Mouse (Mus musculus) gastrocnemius, postnatal 10 days (tissue): Measurements from ENCODE around the gene Cdc37. TPM values are rescaled to one million over a fixed set of nuclear protein-coding genes. Genes with fewer than 3 reads are reported as not detected.

Experiments
- DNase-seq: peaks from one replicate; pipeline ENCODE4 v3.0.0; 2021; ENCODE audit warnings: mixed read lengths
- total RNA-seq, 2 experiments: library from RNA; stranded (reverse); gene quantifications; 2 replicates each; pipeline ENCODE4 v1.2.3; 2021

The Cdc37 gene
- total RNA-seq, 2 experiments from 2014 or later, result 138 to 151 TPM

- DNase-seq, result no peak
Measured at GRCm38 (mm10) chr9:21167140-21168097, 17.6 kb upstream of the Cdc37 start.

GRCm38 (mm10) chr9:21166516-21166915 is 16.7 kb upstream of the Cdc37 start:
- DNase-seq, result no peak

- DNase-seq, result peak; percentile 73
Measured at GRCm38 (mm10) chr9:21165952-21166451, 16.2 kb upstream of the Cdc37 start.

GRCm38 (mm10) chr9:21165041-21165951 is 15.5 kb upstream of the Cdc37 start, which contains the start of gene Pde4a:
Gene Pde4a, plus strand, starts transcription at chr9:21165714.
- no peak for DNase-seq

GRCm38 (mm10) chr9:21164072-21164471 is 14.3 kb upstream of the Cdc37 start:
- DNase-seq, result no peak

- DNase-seq, result no peak
Measured at GRCm38 (mm10) chr9:21163086-21164050, 13.6 kb upstream of the Cdc37 start.

- DNase-seq, result peak; percentile 84
Measured at GRCm38 (mm10) chr9:21161209-21161909, 11.6 kb upstream of the Cdc37 start.

GRCm38 (mm10) chr9:21154787-21155186 is 5.0 kb upstream of the Cdc37 start:
- DNase-seq, result no peak

- DNase-seq, result no peak
Measured at GRCm38 (mm10) chr9:21153833-21154232, 4.1 kb upstream of the Cdc37 start.

GRCm38 (mm10) chr9:21153331-21153730 is 3.5 kb upstream of the Cdc37 start:
- no peak for DNase-seq

- no peak for DNase-seq
Measured at GRCm38 (mm10) chr9:21152715-21153114, 2.9 kb upstream of the Cdc37 start.

- no peak for DNase-seq
Measured at GRCm38 (mm10) chr9:21149077-21149653, 617 bp downstream of the Cdc37 start.

GRCm38 (mm10) chr9:21148427-21148826 is 1.4 kb downstream of the Cdc37 start:
- no peak for DNase-seq

GRCm38 (mm10) chr9:21146722-21147121 is 3.1 kb downstream of the Cdc37 start:
- DNase-seq, result no peak

GRCm38 (mm10) chr9:21145431-21145830 is 4.4 kb downstream of the Cdc37 start:
- DNase-seq, result no peak

- DNase-seq, result no peak
Measured at GRCm38 (mm10) chr9:21144361-21144760, 5.4 kb downstream of the Cdc37 start.

- DNase-seq, result no peak
Measured at GRCm38 (mm10) chr9:21141922-21142321, 7.9 kb downstream of the Cdc37 start.

- DNase-seq, result no peak
Measured at GRCm38 (mm10) chr9:21138386-21138785, 11.4 kb downstream of the Cdc37 start.

GRCm38 (mm10) chr9:21137229-21137628 is 12.6 kb downstream of the Cdc37 start:
- DNase-seq, result peak; percentile 64

- DNase-seq, result no peak
Measured at GRCm38 (mm10) chr9:21136401-21136800, 13.4 kb downstream of the Cdc37 start.
